Mouse (Mus musculus): Measurements from ENCODE around the gene Nop53. TPM values are rescaled to one million over a fixed set of nuclear protein-coding genes. Genes with fewer than 3 reads are reported as not detected.

Gene Nop53
- 10.4 TPM for polyA plus RNA-seq (2014; fragmentation: Illumina TruSeq; extraction: RNeasy Lipid Tissue Mini Kit (QIAGEN cat#74804); ENCODE audit: low read depth, low replicate concordance)

GRCm38 (mm10) chr7:15945721-15946536 is at the start of gene Nop53:
TSS of gene Nop53 (minus strand) at chr7:15946074.

DNA sequence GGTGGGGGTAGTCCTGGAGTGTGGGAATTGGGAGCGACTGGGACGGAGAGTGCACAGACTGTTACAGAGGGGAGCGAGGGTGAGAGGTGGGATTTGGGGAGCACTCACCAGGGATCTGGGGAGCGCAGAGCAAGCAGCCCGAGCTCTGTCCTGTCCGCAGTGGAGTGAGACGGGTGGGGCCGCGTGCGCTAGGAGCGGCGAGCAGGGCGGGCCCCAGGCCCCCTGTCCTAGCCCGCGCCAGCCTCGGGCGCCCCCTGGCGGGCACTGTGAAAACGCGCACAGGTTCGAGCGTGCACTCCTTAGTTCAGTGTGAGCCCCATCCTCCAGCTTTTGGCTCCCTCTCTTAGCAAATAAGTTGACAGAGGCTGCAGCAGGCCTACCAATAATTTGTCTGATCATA is 21.4 kb upstream of the Nop53 start, which contains the start of gene Ehd2:
Gene Ehd2, minus strand, starts transcription at position 256 of the 400 bp plus-strand sequence.

DNA sequence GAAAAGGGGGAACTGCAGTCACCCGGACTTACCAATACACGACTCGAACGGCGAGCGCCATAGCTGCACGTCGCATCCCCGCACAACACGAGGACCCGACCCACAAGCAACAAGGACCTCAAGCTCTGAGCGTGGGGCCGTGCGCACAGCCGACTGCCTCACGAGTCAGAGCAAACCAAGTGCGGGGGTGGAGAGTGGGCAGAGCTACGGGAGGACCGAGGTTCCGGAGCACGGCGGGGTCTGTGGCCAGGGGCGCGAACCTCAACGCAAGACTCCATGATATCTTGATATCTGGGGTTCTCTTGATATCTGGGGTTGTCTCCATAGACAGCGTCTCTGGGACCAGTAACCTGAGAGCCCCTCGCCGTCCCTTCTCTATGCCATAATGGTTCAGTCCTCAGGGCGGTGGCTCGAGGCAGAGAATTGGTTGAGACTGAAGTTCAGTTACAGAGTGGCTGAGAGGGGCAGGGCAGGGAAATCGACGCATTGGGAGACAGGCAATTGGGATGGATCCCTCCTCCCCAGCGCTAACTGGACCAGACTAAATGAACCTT is 23.6 kb downstream of the Nop53 start, which contains the start of gene Selenow:
Gene Selenow, minus strand, starts transcription at position 183 of the 554 bp plus-strand sequence.

Other genes starting within 250 kb of the Nop53 start
- gene Obox5, start 195.9 kb downstream of the Nop53 start, polyA plus RNA-seq (2014; fragmentation: Illumina TruSeq; extraction: RNeasy Lipid Tissue Mini Kit (QIAGEN cat#74804); ENCODE audit: low read depth, low replicate concordance), result not detected
- not detected for gene Obox6, start 106.4 kb downstream of the Nop53 start, polyA plus RNA-seq (2014; fragmentation: Illumina TruSeq; extraction: RNeasy Lipid Tissue Mini Kit (QIAGEN cat#74804); ENCODE audit: low read depth, low replicate concordance)
- not detected for gene Crx, start 66.1 kb downstream of the Nop53 start, polyA plus RNA-seq (2014; fragmentation: Illumina TruSeq; extraction: RNeasy Lipid Tissue Mini Kit (QIAGEN cat#74804); ENCODE audit: low read depth, low replicate concordance)
- not detected for gene Crxos, start 63.5 kb downstream of the Nop53 start, polyA plus RNA-seq (2014; fragmentation: Illumina TruSeq; extraction: RNeasy Lipid Tissue Mini Kit (QIAGEN cat#74804); ENCODE audit: low read depth, low replicate concordance)
- 17.5 TPM for gene Selenow, start 23.7 kb downstream of the Nop53 start, polyA plus RNA-seq (2014; fragmentation: Illumina TruSeq; extraction: RNeasy Lipid Tissue Mini Kit (QIAGEN cat#74804); ENCODE audit: low read depth, low replicate concordance)
- gene Ehd2, start 21.5 kb upstream of the Nop53 start, polyA plus RNA-seq (2014; fragmentation: Illumina TruSeq; extraction: RNeasy Lipid Tissue Mini Kit (QIAGEN cat#74804); ENCODE audit: low read depth, low replicate concordance), result 0.74 TPM
- gene Bicra, start 101.8 kb upstream of the Nop53 start, polyA plus RNA-seq (2014; fragmentation: Illumina TruSeq; extraction: RNeasy Lipid Tissue Mini Kit (QIAGEN cat#74804); ENCODE audit: low read depth, low replicate concordance), result 0.26 TPM
- not detected for gene Zfp541, start 115.7 kb upstream of the Nop53 start, polyA plus RNA-seq (2014; fragmentation: Illumina TruSeq; extraction: RNeasy Lipid Tissue Mini Kit (QIAGEN cat#74804); ENCODE audit: low read depth, low replicate concordance)
- 16.1 TPM for gene Napa, start 152.4 kb upstream of the Nop53 start, polyA plus RNA-seq (2014; fragmentation: Illumina TruSeq; extraction: RNeasy Lipid Tissue Mini Kit (QIAGEN cat#74804); ENCODE audit: low read depth, low replicate concordance)
- 6.3 TPM for gene Kptn, start 173.8 kb upstream of the Nop53 start, polyA plus RNA-seq (2014; fragmentation: Illumina TruSeq; extraction: RNeasy Lipid Tissue Mini Kit (QIAGEN cat#74804); ENCODE audit: low read depth, low replicate concordance)
- not detected for gene Slc8a2, start 183.8 kb upstream of the Nop53 start, polyA plus RNA-seq (2014; fragmentation: Illumina TruSeq; extraction: RNeasy Lipid Tissue Mini Kit (QIAGEN cat#74804); ENCODE audit: low read depth, low replicate concordance)
- gene Meis3, start 229.0 kb upstream of the Nop53 start, polyA plus RNA-seq (2014; fragmentation: Illumina TruSeq; extraction: RNeasy Lipid Tissue Mini Kit (QIAGEN cat#74804); ENCODE audit: low read depth, low replicate concordance), result not detected